Mouse (Mus musculus) E14TG2a.4 (cell line): ENCODE results near the gene Vldlr.
A peak's percentile ranks its signal among the peaks of the same experiment; 100 is the strongest.

ENCODE experiments used
- CTCF ChIP-seq: conservative IDR thresholded peaks from 2 replicates; pipeline ENCODE4 v1.5.1; 2014; ENCODE audit warnings: low read length
- NANOG ChIP-seq: IDR thresholded peaks from 2 replicates; pipeline ENCODE4 v1.6.1; 2014; ENCODE audit warnings: borderline replicate concordance, low read length, mixed read lengths
- POU5F1 ChIP-seq: IDR thresholded peaks from 2 replicates; pipeline ENCODE4 v1.6.1; 2014; ENCODE audit warnings: low read length, borderline replicate concordance

- TF ChIP-seq NANOG (peak; percentile 20; the same call in 1 of the 2 replicates), CTCF (no peak), POU5F1 (no peak)
These were observed 688 bp upstream of the Vldlr start for GRCm38 (mm10) chr19:27215596-27215995.
